17 mouse cellular contexts compared by ENCODE assay signal in genomic region chr17:80780303-80780702, GRCm38 (mm10). TPM values are rescaled to one million over a fixed set of nuclear protein-coding genes. Genes with fewer than 3 reads are reported as not detected.
DNase-seq lines count a peak whose midpoint lies in the region; ATAC-seq and TF ChIP-seq lines count a peak whose summit lies in the region.
"Had no signal": no experiment of that assay in that cellular context is flagged by ENCODE, and none has a peak within 500 bp of the region (broad histone marks: within the 10 kb centered on the region; RNA-seq: fewer than 3 reads in every experiment).

No protein-coding gene starts in this region.

- peaks cover 16% of the 10 kb centered on the region for H3K4me1 ChIP-seq in heart, embryonic 13.5 days
- H3K4me1 ChIP-seq in heart, embryonic 12.5 days (replicated peaks), result peaks cover 3% of the 10 kb centered on the region; the same call in 1 of the 2 replicates
- H3K4me1 ChIP-seq in lung, embryonic 14.5 days (ENCODE audit: insufficient read depth), result peaks cover 13% of the 10 kb centered on the region; the same call in 1 of the 2 replicates
- H3K4me1 ChIP-seq in hindbrain, embryonic 14.5 days (replicated peaks; ENCODE audit: control insufficient read depth, insufficient read depth, low read length), result no peaks in the 10 kb centered on the region
- H3K4me1 ChIP-seq in intestine, embryonic 16.5 days (ENCODE audit: control insufficient read depth, insufficient read depth, low read length), result peaks cover 18% of the 10 kb centered on the region
- H3K4me1 ChIP-seq: midbrain, embryonic 15.5 days had no signal

- peak overlapping the region; percentile 32; the same call in 1 of the 2 replicates for H3K27ac ChIP-seq in heart, embryonic 13.5 days (replicated peaks)
- H3K27ac ChIP-seq in heart, embryonic 12.5 days (ENCODE audit: poor library complexity, severe bottlenecking), result no peak overlapping the region
- peak overlapping the region; percentile 31; the same call in 1 of the 2 replicates for H3K27ac ChIP-seq in lung, embryonic 14.5 days (ENCODE audit: low read depth)
- H3K27ac ChIP-seq in hindbrain, embryonic 14.5 days, result no peak overlapping the region
- H3K27ac ChIP-seq in intestine, embryonic 16.5 days (ENCODE audit: low read length), result 0 out of 2 replicates have a peak overlapping the region, but pooled peaks have one; percentile 5
- H3K27ac ChIP-seq: liver, embryonic 14.5 days; midbrain, embryonic 15.5 days had no signal

- no peaks in the 10 kb centered on the region for H3K36me3 ChIP-seq in heart, embryonic 13.5 days
- no peaks in the 10 kb centered on the region for H3K36me3 ChIP-seq in heart, embryonic 12.5 days
- H3K36me3 ChIP-seq in lung, embryonic 14.5 days (ENCODE audit: insufficient read depth), result no peaks in the 10 kb centered on the region
- H3K36me3 ChIP-seq in hindbrain, embryonic 14.5 days (replicated peaks; ENCODE audit: control insufficient read depth, insufficient read depth), result no peaks in the 10 kb centered on the region
- no peaks in the 10 kb centered on the region for H3K36me3 ChIP-seq in intestine, embryonic 16.5 days (ENCODE audit: control insufficient read depth, insufficient read depth, low read length)
- H3K36me3 ChIP-seq: embryonic facial prominence, embryonic 15.5 days; G1E; midbrain, embryonic 15.5 days had no signal

- DNase-seq in lung, embryonic 14.5 days, result no peak
- no peak for DNase-seq in lung, postnatal 4 days
- DNase-seq in hindbrain, embryonic 14.5 days (ENCODE audit: low spot score), result peak; percentile 39
- no peak for DNase-seq in liver
- no peak for DNase-seq in right cerebral cortex, postnatal 14 days
- DNase-seq: adrenal gland, adult 8-10 months; kidney, adult 18-20 months; kidney, postnatal 25 days; retina, postnatal 1 day; thymus, postnatal 4 days had no signal

- TF ChIP-seq CTCF in lung, embryonic 14.5 days (IDR thresholded peaks at IDR 0.05; ENCODE audit: low read depth), result no peak

- WGBS in heart, embryonic 13.5 days, result 51% methylated on average over 7 of the region's 7 CpGs
- WGBS in heart, embryonic 12.5 days, result 55% methylated on average over 7 of the region's 7 CpGs
- 55% methylated on average over 7 of the region's 7 CpGs for WGBS in lung, embryonic 14.5 days
- 35% methylated on average over 7 of the region's 7 CpGs for WGBS in hindbrain, embryonic 14.5 days
- WGBS in intestine, embryonic 16.5 days, result 58% methylated on average over 7 of the region's 7 CpGs

- H3K4me3 ChIP-seq in heart, embryonic 13.5 days, result no peak overlapping the region
- H3K4me3 ChIP-seq in heart, embryonic 12.5 days, result no peak overlapping the region
- H3K4me3 ChIP-seq in lung, embryonic 14.5 days (ENCODE audit: low read depth, low read length), result no peak overlapping the region
- no peak overlapping the region for H3K4me3 ChIP-seq in hindbrain, embryonic 14.5 days (replicated peaks; ENCODE audit: low read length)
- no peak overlapping the region for H3K4me3 ChIP-seq in intestine, embryonic 16.5 days (ENCODE audit: low read length)
- H3K4me3 ChIP-seq: embryonic facial prominence, embryonic 15.5 days; midbrain, embryonic 15.5 days had no signal

- H3K4me2 ChIP-seq in heart, embryonic 13.5 days, result no peak overlapping the region
- no peak overlapping the region for H3K4me2 ChIP-seq in heart, embryonic 12.5 days
- no peak overlapping the region for H3K4me2 ChIP-seq in lung, embryonic 14.5 days
- H3K4me2 ChIP-seq in hindbrain, embryonic 14.5 days (replicated peaks), result no peak overlapping the region
- no peak overlapping the region for H3K4me2 ChIP-seq in intestine, embryonic 16.5 days (ENCODE audit: low read depth, low read length)
- H3K4me2 ChIP-seq: embryonic facial prominence, embryonic 15.5 days; midbrain, embryonic 15.5 days had no signal

- peaks cover 7% of the 10 kb centered on the region; the same call in 1 of the 2 replicates for H3K9me3 ChIP-seq in heart, embryonic 13.5 days
- H3K9me3 ChIP-seq in heart, embryonic 12.5 days (replicated peaks), result 0 out of 2 replicates have a peak, but pooled peaks cover 6% of the 10 kb centered on the region
- H3K9me3 ChIP-seq in lung, embryonic 14.5 days (ENCODE audit: low read depth, low read length), result no peaks in the 10 kb centered on the region
- H3K9me3 ChIP-seq in hindbrain, embryonic 14.5 days (ENCODE audit: control insufficient read depth, low read length), result no peaks in the 10 kb centered on the region
- no peaks in the 10 kb centered on the region for H3K9me3 ChIP-seq in intestine, embryonic 16.5 days (ENCODE audit: control insufficient read depth, low read length)
- H3K9me3 ChIP-seq: embryonic facial prominence, embryonic 15.5 days; midbrain, embryonic 15.5 days had no signal

- no peak for ATAC-seq in heart, embryonic 13.5 days (ENCODE audit: extremely low read depth, insufficient number of reproducible peaks, low FRiP score, low TSS enrichment)
- ATAC-seq in heart, embryonic 12.5 days (ENCODE audit: insufficient number of reproducible peaks, low FRiP score), result no peak
- ATAC-seq in lung, embryonic 14.5 days (ENCODE audit: insufficient read depth), result no peak
- ATAC-seq in hindbrain, embryonic 14.5 days (ENCODE audit: low FRiP score), result peak; percentile 66; the same call in 1 of the 2 replicates
- ATAC-seq in intestine, embryonic 16.5 days, result no peak
- ATAC-seq: midbrain, embryonic 15.5 days had no signal

- H3K9ac ChIP-seq in heart, embryonic 13.5 days, result no peak overlapping the region
- H3K9ac ChIP-seq in heart, embryonic 12.5 days, result no peak overlapping the region
- no peak overlapping the region for H3K9ac ChIP-seq in lung, embryonic 14.5 days
- no peak overlapping the region for H3K9ac ChIP-seq in hindbrain, embryonic 14.5 days
- H3K9ac ChIP-seq in intestine, embryonic 16.5 days (ENCODE audit: low read depth, low read length), result no peak overlapping the region
- H3K9ac ChIP-seq: embryonic facial prominence, embryonic 15.5 days; liver, embryonic 14.5 days; midbrain, embryonic 15.5 days had no signal

- no peaks in the 10 kb centered on the region for H3K27me3 ChIP-seq in heart, embryonic 13.5 days (replicated peaks)
- H3K27me3 ChIP-seq in heart, embryonic 12.5 days (replicated peaks), result no peaks in the 10 kb centered on the region
- H3K27me3 ChIP-seq in lung, embryonic 14.5 days (ENCODE audit: insufficient read depth, low read length), result no peaks in the 10 kb centered on the region
- no peaks in the 10 kb centered on the region for H3K27me3 ChIP-seq in hindbrain, embryonic 14.5 days (ENCODE audit: control insufficient read depth, insufficient read depth, low read length)
- no peaks in the 10 kb centered on the region for H3K27me3 ChIP-seq in intestine, embryonic 16.5 days (replicated peaks; ENCODE audit: control insufficient read depth, insufficient read depth, low read length)
- H3K27me3 ChIP-seq: embryonic facial prominence, embryonic 15.5 days; midbrain, embryonic 15.5 days had no signal

RNA-seq across cellular contexts. Expression of gene Map4k3, which starts 52.0 kb away (rescaled TPM):
- 15.1 and 17.0 TPM in 2 replicates for polyA plus RNA-seq in heart, embryonic 13.5 days (2015; fragmentation: Nextera tagmentation; extraction: Ambion mirVana)
- 25.0 and 25.8 TPM in 2 replicates for polyA plus RNA-seq in heart, embryonic 12.5 days (2016; fragmentation: Nextera tagmentation; extraction: Ambion mirVana)
- polyA plus RNA-seq in lung, embryonic 14.5 days (2014; fragmentation: Nextera tagmentation; extraction: Ambion mirVana), result 62.7 and 64.7 TPM in 2 replicates
- polyA plus RNA-seq in hindbrain, embryonic 14.5 days (2014; fragmentation: Nextera tagmentation; extraction: Ambion mirVana), result 38.2 and 40.7 TPM in 2 replicates
- polyA plus RNA-seq in intestine, embryonic 16.5 days (2015; fragmentation: Nextera tagmentation; extraction: Ambion mirVana), result 15.2 and 16.9 TPM in 2 replicates
- polyA plus RNA-seq: G1E had no signal

Comparison
In these comparisons a context has a peak if more than half of its experiments do, and no peak if none do; other contexts are left out.
1. H3K27ac ChIP-seq: peak in heart, embryonic 13.5 days (single experiment), lung, embryonic 14.5 days (single experiment) and intestine, embryonic 16.5 days (single experiment); none in heart, embryonic 12.5 days (single experiment) and hindbrain, embryonic 14.5 days (single experiment).